Comparison of ENCODE assay signal across 28 mouse cellular contexts in genomic region chr12:17009466-17009865, GRCm38 (mm10). TPM values are rescaled to one million over a fixed set of nuclear protein-coding genes. Genes with fewer than 3 reads are reported as not detected.
DNase-seq lines count a peak whose midpoint lies in the region; ATAC-seq and TF ChIP-seq lines count a peak whose summit lies in the region.
"Had no signal": no experiment of that assay in that cellular context is flagged by ENCODE, and none has a peak within 500 bp of the region (broad histone marks: within the 10 kb centered on the region; RNA-seq: fewer than 3 reads in every experiment).

No protein-coding gene starts in this region.

- 97% methylated on average over 6 of the region's 6 CpGs for WGBS in heart, adult 2 months
- WGBS in liver, embryonic 14.5 days (ENCODE audit: insufficient replicate concordance): 75% methylated on average over 6 of the region's 6 CpGs

- no peak for TF ChIP-seq POLR2A in heart, adult 2 months (IDR thresholded peaks at IDR 0.05; ENCODE audit: insufficient read depth, low read depth, low read length)
- TF ChIP-seq POLR2A in testis, adult 2 months (IDR thresholded peaks at IDR 0.05; ENCODE audit: control insufficient read depth, low read depth, low read length): no peak

- no peaks in the 10 kb centered on the region for H3K79me2 ChIP-seq in heart, adult 2 months (replicated peaks; ENCODE audit: control insufficient read depth, insufficient read depth, low read length)

- no peaks in the 10 kb centered on the region for H3K9me3 ChIP-seq in liver, embryonic 14.5 days (ENCODE audit: control insufficient read depth, low read length)
- H3K9me3 ChIP-seq: embryonic facial prominence, embryonic 12.5 days; forebrain, embryonic 15.5 days; liver, embryonic 15.5 days had no signal

- TF ChIP-seq CTCF in heart, adult 2 months (IDR thresholded peaks at IDR 0.05): peak; percentile 25
- TF ChIP-seq CTCF in liver, embryonic 14.5 days (IDR thresholded peaks at IDR 0.05; ENCODE audit: low read depth): peak; percentile 51
- TF ChIP-seq CTCF in testis, adult 2 months (IDR thresholded peaks at IDR 0.05; ENCODE audit: control insufficient read depth, insufficient read depth, insufficient replicate concordance, low read depth, low read length): peak; percentile 21; the same call in 1 of the 2 replicates

- no peak overlapping the region for H3K4me3 ChIP-seq in heart, adult 2 months
- H3K4me3 ChIP-seq in liver, embryonic 14.5 days (ENCODE audit: insufficient read depth in 1 of 2, low read depth in 2 of 2, low read length in 2 of 2): no peak overlapping the region
- H3K4me3 ChIP-seq in testis, adult 2 months (ENCODE audit: control insufficient read depth, low read depth, low read length): no peak overlapping the region
- H3K4me3 ChIP-seq: embryonic facial prominence, embryonic 12.5 days; forebrain, embryonic 15.5 days; gastrocnemius, adult 2 months; kidney, embryonic 15.5 days; liver, embryonic 15.5 days; megakaryocyte, embryonic 14.5 days had no signal

- H3K36me3 ChIP-seq in heart, adult 2 months (ENCODE audit: control insufficient read depth, insufficient read depth, low read length): no peaks in the 10 kb centered on the region
- no peaks in the 10 kb centered on the region for H3K36me3 ChIP-seq in liver, embryonic 14.5 days (replicated peaks; ENCODE audit: control insufficient read depth, insufficient read depth, low read depth)
- H3K36me3 ChIP-seq in testis, adult 2 months (ENCODE audit: control insufficient read depth, insufficient read depth, low read length): no peaks in the 10 kb centered on the region
- H3K36me3 ChIP-seq: embryonic facial prominence, embryonic 12.5 days; forebrain, embryonic 15.5 days; G1E; kidney, embryonic 15.5 days; liver, embryonic 15.5 days had no signal

- no peak overlapping the region for H3K9ac ChIP-seq in heart, adult 2 months (ENCODE audit: low read depth, low read length)
- no peak overlapping the region for H3K9ac ChIP-seq in liver, embryonic 14.5 days (replicated peaks)
- H3K9ac ChIP-seq: embryonic facial prominence, embryonic 12.5 days; forebrain, embryonic 15.5 days; kidney, embryonic 15.5 days; liver, embryonic 15.5 days had no signal

- no peaks in the 10 kb centered on the region for H3K4me1 ChIP-seq in heart, adult 2 months (ENCODE audit: control insufficient read depth, insufficient read depth, low read length)
- no peaks in the 10 kb centered on the region for H3K4me1 ChIP-seq in liver, embryonic 14.5 days (replicated peaks; ENCODE audit: control insufficient read depth in 2 of 2, insufficient read depth in 2 of 2, low read length in 1 of 2)
- H3K4me1 ChIP-seq in testis, adult 2 months (ENCODE audit: control insufficient read depth, insufficient read depth, low read length): peaks cover 10% of the 10 kb centered on the region

- DNase-seq in heart, adult 2 months: no peak
- DNase-seq in heart, postnatal 14 days: no peak
- DNase-seq in liver, embryonic 14.5 days (ENCODE audit: low read depth in 3 of 3, low spot score in 3 of 3): no peak
- no peak for DNase-seq in liver
- DNase-seq in testis, postnatal 10 days (ENCODE audit: low spot score): no peak
- DNase-seq in right cerebral cortex, adult 18-20 months: no peak
- DNase-seq in gastrocnemius, postnatal 14 days: no peak
- DNase-seq: adrenal gland, postnatal 25 days; cerebellum, adult 11-12 months; cerebellum, adult 9-11 months; embryo, embryonic 11 days; gastrocnemius, adult 2 months; kidney, adult 11 months; kidney, postnatal 36 days; layer of hippocampus, postnatal 36 days; left cerebral cortex, postnatal 4 days; lung, postnatal 4 days; midbrain, embryonic 14.5 days had no signal

- H3K27me3 ChIP-seq in heart, adult 2 months (ENCODE audit: control insufficient read depth, insufficient read depth, low read length): peaks cover 1% of the 10 kb centered on the region; the same call in 1 of the 2 replicates
- H3K27me3 ChIP-seq in liver, embryonic 14.5 days (ENCODE audit: control insufficient read depth, insufficient read depth, low read length): no peaks in the 10 kb centered on the region
- H3K27me3 ChIP-seq in testis, adult 2 months (ENCODE audit: control insufficient read depth, insufficient read depth, low read length): no peaks in the 10 kb centered on the region
- H3K27me3 ChIP-seq: embryonic facial prominence, embryonic 12.5 days; forebrain, embryonic 15.5 days; Patski had no signal

- no peak for TF ChIP-seq EP300 in heart, adult 2 months (IDR thresholded peaks at IDR 0.05; ENCODE audit: insufficient read depth, low read depth, low read length)
- no peak for TF ChIP-seq EP300 in liver, embryonic 14.5 days (IDR thresholded peaks at IDR 0.05; ENCODE audit: low read depth)

- intact Hi-C loops in heart, adult 2 months (cut with DNase I): no loop called here
- intact Hi-C loops in heart, postnatal 14 days (cut with DNase I): no loop called here
- intact Hi-C loops in gastrocnemius, postnatal 14 days (cut with DNase I; ENCODE audit: low total_unique reads): no loop called here

- H3K4me2 ChIP-seq in liver, embryonic 14.5 days (ENCODE audit: low read depth): no peak overlapping the region
- H3K4me2 ChIP-seq: embryonic facial prominence, embryonic 12.5 days; forebrain, embryonic 15.5 days; kidney, embryonic 15.5 days; liver, embryonic 15.5 days had no signal

- ATAC-seq in liver, embryonic 14.5 days (ENCODE audit: insufficient read depth): no peak
- ATAC-seq: forebrain, embryonic 15.5 days; Patski had no signal

- no peak overlapping the region for H3K27ac ChIP-seq in heart, adult 2 months
- no peak overlapping the region for H3K27ac ChIP-seq in liver, embryonic 14.5 days
- H3K27ac ChIP-seq in testis, adult 2 months (ENCODE audit: control insufficient read depth, insufficient read depth, low read depth, low read length): no peak overlapping the region
- H3K27ac ChIP-seq: embryonic facial prominence, embryonic 12.5 days; forebrain, embryonic 15.5 days; gastrocnemius, adult 2 months; kidney, embryonic 15.5 days; liver, embryonic 15.5 days had no signal

RNA-seq across cellular contexts. Expression of gene 2410004P03Rik, which starts 2.1 kb away (rescaled TPM):
- total RNA-seq in heart, adult 2 months (2021): under 1 TPM in 1 of 2 experiments, not detected in 1; 0.14 TPM
- 0.41 and 0.84 TPM in 2 replicates for polyA plus RNA-seq in heart, adult 2 months (2012; rRNA removed)
- total RNA-seq in heart, postnatal 14 days (2021): under 1 TPM in 1 of 2 experiments, not detected in 1; 0.50 TPM
- 0.02 and 0.05 TPM in 2 replicates for polyA plus RNA-seq in liver, embryonic 14.5 days (2012; rRNA removed)
- 0.03 TPM in 1 of 2 replicates, not detected in the other for polyA plus RNA-seq in liver, embryonic 14.5 days (2014; fragmentation: Nextera tagmentation; extraction: Ambion mirVana)
- polyA plus RNA-seq in testis, adult 2 months (2012; rRNA removed): 0.02 and 0.05 TPM in 2 replicates
- not detected for total RNA-seq in gastrocnemius, postnatal 14 days (2021)
- total RNA-seq: adrenal gland, adult 18-20 months; adrenal gland, postnatal 25 days; gastrocnemius, adult 2 months had no signal
- polyA plus RNA-seq: G1E; heart, embryonic 14.5 days; liver, embryonic 15.5 days; Patski had no signal

RNA-seq across cellular contexts. Expression of gene Pqlc3, which starts 9.3 kb away (rescaled TPM):
- 1 to 10 TPM; 2.6 to 2.8 TPM for total RNA-seq in heart, adult 2 months (2021)
- 13.6 and 15.8 TPM in 2 replicates for polyA plus RNA-seq in heart, adult 2 months (2012; rRNA removed)
- total RNA-seq in heart, postnatal 14 days (2021): 1 to 10 TPM; 2.9 to 3.3 TPM
- 3.0 and 3.3 TPM in 2 replicates for polyA plus RNA-seq in liver, embryonic 14.5 days (2012; rRNA removed)
- polyA plus RNA-seq in liver, embryonic 14.5 days (2014; fragmentation: Nextera tagmentation; extraction: Ambion mirVana): 4.6 and 5.0 TPM in 2 replicates
- 1.8 and 2.0 TPM in 2 replicates for polyA plus RNA-seq in testis, adult 2 months (2012; rRNA removed)
- total RNA-seq in gastrocnemius, postnatal 14 days (2021): 1 to 10 TPM; 1.8 TPM
